Mouse (Mus musculus) frontal cortex, postnatal 36 days (tissue): ENCODE measurements at regions not wholly inside any gene's neighbourhood (a gene's known extent, or its start where the extent isn't known, plus 50 kb on each side); places are given as distances from the start of the nearest gene placed in this dataset.
A peak's percentile ranks its signal among the peaks of the same experiment; 100 is the strongest.
"Not testable (repeated sequence)": the region's sequence is repeated elsewhere in the genome, so short reads cannot be mapped to it uniquely, and the experiment has no call there.

Source experiments
- DNase-seq, 2 experiments: peaks; one replicate each; pipeline ENCODE4 v3.0.0; 2022; ENCODE audit warnings: low spot score in 2 of 2

- no peak for DNase-seq
Measured at GRCm38 (mm10) chr13:75295818-75296217, 206.2 kb downstream of the Pcsk1 start.

GRCm38 (mm10) chr13:75319780-75320179 is 230.2 kb downstream of the Pcsk1 start:
- DNase-seq, result no peak

- DNase-seq, result no peak
Measured at GRCm38 (mm10) chr13:75320239-75320638, 230.6 kb downstream of the Pcsk1 start.

- no peak for DNase-seq
Measured at GRCm38 (mm10) chr13:75337054-75337453, 247.4 kb downstream of the Pcsk1 start.

- no peak for DNase-seq
Measured at GRCm38 (mm10) chr13:75343422-75343821, 253.8 kb downstream of the Pcsk1 start.

- no peak for DNase-seq
Measured at GRCm38 (mm10) chr13:75366723-75367426, 277.2 kb downstream of the Pcsk1 start.

- DNase-seq, result no peak
Measured at GRCm38 (mm10) chr13:75368249-75368800, 278.7 kb downstream of the Pcsk1 start.

- not testable (repeated sequence) for DNase-seq
Measured at GRCm38 (mm10) chr13:75377100-75377499, 287.5 kb downstream of the Pcsk1 start.

- DNase-seq, result no peak
Measured at GRCm38 (mm10) chr13:75377717-75378116, 288.1 kb downstream of the Pcsk1 start.

- no peak for DNase-seq
Measured at GRCm38 (mm10) chr13:75384631-75385340, 295.2 kb downstream of the Pcsk1 start.

GRCm38 (mm10) chr13:75389211-75389610 is 299.6 kb downstream of the Pcsk1 start:
- DNase-seq, result no peak

- no peak for DNase-seq
Measured at GRCm38 (mm10) chr13:75390177-75390576, 300.6 kb downstream of the Pcsk1 start.

- DNase-seq, result not testable (repeated sequence)
Measured at GRCm38 (mm10) chr13:75399846-75400245, 306.7 kb upstream of the Ell2 start.

GRCm38 (mm10) chr13:75420726-75421125 is 285.8 kb upstream of the Ell2 start:
- peak in 1 of 2 experiments; percentile 4 for DNase-seq

- DNase-seq, result no peak
Measured at GRCm38 (mm10) chr13:75426971-75427370, 279.6 kb upstream of the Ell2 start.

GRCm38 (mm10) chr13:75439170-75439569 is 267.4 kb upstream of the Ell2 start:
- no peak for DNase-seq

- no peak for DNase-seq
Measured at GRCm38 (mm10) chr13:75440051-75440450, 266.5 kb upstream of the Ell2 start.

GRCm38 (mm10) chr13:75460335-75460878 is 246.2 kb upstream of the Ell2 start:
- DNase-seq, result no peak

- no peak for DNase-seq
Measured at GRCm38 (mm10) chr13:75461273-75461672, 245.3 kb upstream of the Ell2 start.

- DNase-seq, result no peak
Measured at GRCm38 (mm10) chr13:75467225-75467624, 239.3 kb upstream of the Ell2 start.

GRCm38 (mm10) chr13:75475828-75476597 is 230.5 kb upstream of the Ell2 start:
- no peak for DNase-seq
